Mouse (Mus musculus): ENCODE results near the gene Dync1h1. TPM values are rescaled to one million over a fixed set of nuclear protein-coding genes. Genes with fewer than 3 reads are reported as not detected.

The Dync1h1 gene
- total RNA-seq (2023) = 100 to 1,000 TPM; 103 to 104 TPM

DNA sequence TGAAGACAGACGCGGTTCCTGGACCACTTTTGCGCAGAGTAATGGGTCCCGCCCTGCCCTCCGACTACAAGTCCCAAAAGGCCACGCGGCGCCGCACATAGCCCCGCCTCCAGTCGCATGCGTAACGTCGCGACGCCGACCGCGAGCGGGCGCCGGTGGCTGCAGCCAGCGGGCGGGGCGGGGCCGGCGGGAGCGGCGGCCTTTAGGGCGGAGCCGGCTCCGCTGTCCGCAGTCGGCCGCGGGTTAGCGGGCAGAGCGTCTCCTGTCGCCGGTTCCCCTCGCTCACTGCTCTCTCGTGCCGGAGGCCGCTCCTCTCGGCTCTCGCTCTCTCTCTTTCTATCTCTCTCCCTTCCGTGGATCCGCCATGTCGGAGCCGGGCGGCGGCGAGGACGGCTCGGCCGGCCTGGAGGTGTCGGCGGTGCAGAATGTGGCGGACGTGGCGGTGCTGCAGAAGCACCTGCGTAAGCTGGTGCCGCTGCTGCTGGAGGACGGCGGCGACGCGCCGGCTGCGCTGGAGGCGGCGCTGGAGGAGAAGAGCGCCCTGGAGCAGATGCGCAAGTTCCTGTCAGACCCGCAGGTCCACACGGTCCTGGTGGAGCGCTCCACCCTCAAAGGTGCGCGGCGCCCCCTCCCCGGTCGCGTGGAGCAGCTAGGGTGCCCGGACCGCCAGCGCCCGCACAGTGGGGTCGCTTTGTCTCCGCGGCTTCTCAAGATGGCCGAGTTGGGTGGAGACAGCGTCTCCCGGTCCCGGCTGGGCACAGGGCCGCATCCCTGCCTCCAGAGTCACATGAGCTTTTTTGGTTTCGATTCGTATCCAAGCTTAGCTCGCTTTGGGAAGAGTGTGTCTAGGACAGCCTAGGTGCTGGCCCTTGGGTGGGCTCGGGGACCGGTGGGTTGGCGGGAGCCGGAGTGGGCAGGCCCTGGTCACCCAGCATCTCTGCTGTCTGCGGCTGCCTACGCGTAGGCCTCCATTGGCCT is at the start of gene Dync1h1:
TSS of gene Dync1h1 (plus strand) at position 212 of the 978 bp plus-strand sequence.

DNA sequence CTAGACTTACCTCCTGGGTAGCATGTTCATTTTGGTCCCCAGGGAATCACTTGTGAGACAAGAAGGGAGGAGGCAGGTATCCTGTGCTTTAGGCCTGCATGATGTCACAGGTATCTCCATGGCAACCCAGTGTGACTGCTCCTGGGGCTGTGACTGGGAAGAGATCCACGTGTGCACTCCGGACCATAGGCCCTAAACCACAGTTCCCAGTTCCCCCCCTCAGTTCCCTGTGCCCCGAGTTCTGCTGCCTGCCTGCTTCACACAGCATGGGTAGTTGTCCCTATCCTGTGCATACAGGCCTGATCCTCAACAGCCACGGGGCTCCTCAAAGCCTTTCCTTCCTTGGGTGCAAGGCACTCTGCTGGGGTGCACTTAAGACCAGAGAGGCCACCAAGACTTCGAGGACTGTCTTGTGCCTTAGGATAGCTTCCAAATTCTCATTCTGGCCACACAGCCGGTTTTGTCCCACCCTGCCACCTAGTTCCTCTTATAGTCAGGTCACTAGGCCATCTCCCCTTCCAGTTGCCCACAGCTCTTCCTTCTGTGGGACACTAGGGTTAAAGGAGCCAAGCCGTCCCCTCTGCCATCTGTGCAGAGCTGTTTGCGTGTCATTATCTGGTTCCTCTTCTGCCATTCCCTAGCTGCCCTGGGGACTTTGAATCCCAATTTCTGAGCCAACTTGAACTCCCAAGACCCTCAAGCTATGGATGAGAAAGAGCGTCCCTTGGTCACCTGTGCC is 81.5 kb downstream of the Dync1h1 start, which contains the start of gene 1700001K19Rik:
TSS of gene 1700001K19Rik (minus strand) at position 59 of the 739 bp plus-strand sequence.

DNA sequence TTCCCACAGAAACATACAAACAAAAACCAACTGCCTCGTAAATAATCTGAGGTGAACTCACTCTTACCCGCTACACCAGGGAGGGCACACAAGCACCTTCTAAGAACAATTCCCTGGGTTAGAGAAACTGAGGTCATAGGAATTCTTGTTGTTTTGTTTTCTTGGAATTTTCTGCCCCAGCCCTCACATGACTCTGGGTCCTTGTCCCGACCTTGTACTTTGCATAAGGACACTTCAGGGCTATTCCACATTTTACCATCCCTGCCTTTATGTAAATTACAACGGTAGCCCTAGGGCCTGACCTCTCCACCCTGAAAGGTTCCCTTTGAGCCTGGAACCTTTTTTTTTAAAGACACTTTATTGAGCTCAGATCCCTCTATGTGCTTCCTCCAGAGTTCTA is 101.3 kb downstream of the Dync1h1 start, which contains the start of gene Hsp90aa1:
TSS of gene Hsp90aa1 (minus strand) at position 173 of the 400 bp plus-strand sequence.

Other genes with a start within 250 kb of the Dync1h1 start
- 100 to 1,000 TPM; 144 to 155 TPM for gene Ppp2r5c, start 154.3 kb upstream of the Dync1h1 start, total RNA-seq (2023)
- not detected for gene 1700001K19Rik, start 81.2 kb downstream of the Dync1h1 start, total RNA-seq (2023)
- 100 to 1,000 TPM; 232 to 242 TPM for gene Hsp90aa1, start 101.3 kb downstream of the Dync1h1 start, total RNA-seq (2023)
- gene Wdr20, start 136.5 kb downstream of the Dync1h1 start, total RNA-seq (2023) = 10 to 100 TPM; 44.6 to 48.2 TPM
- 1 to 10 TPM in 1 of 2 experiments, under 1 TPM in 1; 0.42 to 1.3 TPM for gene Mok, start 239.5 kb downstream of the Dync1h1 start, total RNA-seq (2023)
- 1 to 10 TPM; 4.4 to 6.8 TPM for gene Zfp839, start 248.8 kb downstream of the Dync1h1 start, total RNA-seq (2023)

Data from neutrophil, adult 59 days (primary cell).